Mouse (Mus musculus): ENCODE measurements around the gene Alox12.

Alox12 gene

GRCm38 (mm10) chr11:70254931-70255531 is at the start of gene Alox12:
Gene Alox12 (minus strand): TSS chr11:70255353.
- no peak for DNase-seq

- DNase-seq: no peak
These were observed 47.1 kb upstream of the Alox12 start for GRCm38 (mm10) chr11:70302293-70302692.

DNA sequence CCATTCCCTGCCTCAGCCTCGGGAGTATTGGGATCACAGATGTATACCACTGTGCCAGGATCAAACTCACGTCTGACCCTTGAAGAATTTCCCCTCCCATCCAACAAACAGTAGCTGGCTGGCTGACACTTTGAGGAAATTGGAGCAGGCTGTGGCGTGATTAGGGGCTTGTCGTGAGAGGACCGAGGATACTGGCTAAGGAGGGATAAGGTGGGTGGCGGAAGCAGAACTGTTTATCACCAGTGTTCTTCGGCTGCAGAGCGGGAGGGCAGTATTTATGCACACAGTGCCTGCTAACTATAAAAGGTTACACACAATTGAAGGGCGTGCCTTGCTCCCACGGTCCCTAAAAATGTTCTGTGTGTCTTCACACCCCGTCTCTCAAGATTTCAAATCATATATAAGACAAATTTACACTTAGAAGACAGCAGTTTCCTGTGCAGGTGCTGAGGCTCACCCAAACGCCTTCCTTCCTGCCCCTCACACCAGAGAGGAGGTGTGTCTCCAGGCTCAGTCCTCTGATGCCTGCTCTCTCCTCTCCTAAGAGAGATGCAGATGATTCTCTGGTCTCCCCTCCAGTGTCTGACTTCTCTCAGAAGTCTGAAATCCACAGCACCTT is 42.8 kb upstream of the Alox12 start:
- DNase-seq: peak; percentile 80

DNA sequence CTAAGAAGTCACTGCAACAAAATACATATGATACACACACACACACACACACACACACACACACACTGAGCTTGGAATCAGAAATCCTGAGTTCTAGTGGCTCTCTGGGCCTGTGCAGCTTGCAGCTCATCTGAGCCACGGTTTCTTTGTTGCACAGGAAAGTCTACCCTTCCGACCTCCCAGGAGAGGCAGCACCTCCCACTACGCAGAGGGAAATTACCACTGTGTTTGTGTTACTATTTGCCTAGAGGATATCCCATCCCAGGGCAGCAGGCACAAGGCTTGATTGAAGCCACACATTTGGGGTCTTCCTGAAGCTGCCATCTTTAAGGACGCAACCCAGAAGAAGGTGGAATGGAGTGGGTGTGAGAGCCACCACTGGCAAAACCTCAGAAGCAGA is 42.3 kb upstream of the Alox12 start:
- DNase-seq: peak; percentile 60

DNA sequence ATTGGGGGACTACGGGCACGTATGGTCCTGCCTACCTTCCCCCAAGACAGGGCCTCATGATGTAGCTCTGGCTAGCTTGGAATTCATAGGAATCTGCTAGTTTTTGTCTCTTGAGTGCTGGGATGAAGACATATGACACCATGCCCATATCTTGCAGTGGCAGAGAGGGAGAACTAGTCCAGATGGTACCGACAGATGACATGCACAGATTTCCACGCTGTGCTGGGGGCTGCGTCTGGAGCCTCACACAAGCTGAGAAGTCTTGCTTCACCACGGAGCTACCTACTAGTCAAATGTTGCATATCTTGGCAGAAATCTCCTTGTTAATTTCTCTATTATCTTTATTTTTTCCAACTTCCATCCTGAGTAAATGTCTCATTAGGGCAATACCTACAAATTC is 38.7 kb upstream of the Alox12 start:
- DNase-seq: no peak

DNA sequence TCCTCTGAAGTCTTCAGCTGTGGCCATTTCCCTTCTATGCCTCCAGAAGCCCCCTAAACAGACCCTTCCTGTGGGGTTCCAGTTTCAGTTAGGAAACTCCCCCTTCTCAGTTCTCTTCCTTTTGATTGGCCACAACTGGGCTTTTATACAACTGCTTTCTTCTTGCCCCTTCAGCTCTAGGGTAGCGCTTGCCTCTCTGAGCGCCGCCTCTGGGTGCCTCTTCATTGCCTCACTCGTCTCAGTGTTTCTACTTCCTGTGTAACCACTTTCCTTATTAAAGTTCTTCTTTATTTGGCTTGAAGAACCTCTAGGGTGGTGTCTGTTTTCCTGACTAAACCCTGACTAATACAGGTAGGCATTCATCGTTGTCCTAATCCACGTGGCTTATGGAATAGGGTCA is 36.1 kb upstream of the Alox12 start:
- peak; percentile 63 for DNase-seq

DNA sequence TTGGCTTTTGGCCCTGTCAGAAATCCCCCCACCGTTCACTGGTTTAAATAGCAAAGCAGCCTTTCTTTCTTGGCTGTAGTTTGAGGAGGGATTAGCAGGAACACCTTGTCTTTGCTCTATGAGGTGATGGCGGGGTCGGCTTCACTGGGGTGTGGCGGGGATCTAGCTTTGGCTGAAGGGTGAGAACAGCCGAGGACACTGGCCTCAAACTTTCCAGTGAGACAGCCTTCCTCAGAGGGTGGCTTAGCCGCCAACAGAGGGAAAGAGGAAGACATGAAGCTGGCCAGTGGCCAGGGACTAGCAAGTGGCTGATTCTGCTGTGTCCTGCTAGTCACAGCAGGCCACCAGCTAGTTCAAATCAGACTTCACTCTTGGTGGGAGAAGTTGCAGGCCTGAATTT is 34.1 kb upstream of the Alox12 start:
- no peak for DNase-seq

DNA sequence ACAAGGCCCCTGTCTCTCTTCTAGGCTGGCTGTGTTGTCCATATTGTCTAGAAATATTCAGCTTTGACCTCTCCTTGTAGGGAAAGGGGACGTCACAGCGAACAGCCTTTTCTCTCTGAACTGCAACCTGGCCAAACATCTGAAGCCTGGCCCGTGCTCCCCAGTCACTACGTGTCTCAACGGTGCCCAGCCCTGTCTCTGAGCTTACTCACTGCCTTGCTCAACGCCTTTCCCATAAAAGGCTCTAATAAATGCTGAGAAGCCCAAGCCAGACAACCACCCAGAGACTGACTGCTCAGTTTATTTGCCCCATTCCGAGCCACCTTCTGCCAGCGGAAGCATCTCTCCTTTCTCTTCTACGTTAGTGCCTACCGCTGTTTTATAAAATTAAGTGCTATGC is 32.9 kb upstream of the Alox12 start:
- no peak for DNase-seq

- DNase-seq: peak; percentile 68
These were observed 30.5 kb upstream of the Alox12 start for GRCm38 (mm10) chr11:70285686-70286085.

GRCm38 (mm10) chr11:70284757-70285156 is 29.6 kb upstream of the Alox12 start:
- no peak for DNase-seq

DNA sequence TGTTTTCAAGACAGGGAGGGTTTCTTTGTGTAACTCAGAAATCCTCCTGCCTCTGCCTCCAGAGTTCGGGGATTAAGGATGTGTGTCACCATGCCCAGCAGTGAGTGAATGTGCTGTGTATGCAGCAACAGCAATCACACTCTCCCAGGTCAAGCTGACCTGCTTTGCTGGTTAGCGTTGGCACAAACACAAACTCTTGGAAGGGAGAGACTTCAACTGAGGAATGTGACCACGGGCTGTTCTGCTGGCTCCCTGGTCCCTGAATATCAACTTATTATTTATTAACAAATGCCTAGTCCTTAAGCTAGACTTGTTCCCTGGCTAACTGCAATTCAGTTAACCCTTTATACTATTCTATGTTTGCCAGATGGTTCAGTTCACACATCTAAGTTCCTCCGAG is 28.5 kb upstream of the Alox12 start:
- DNase-seq: no peak

DNA sequence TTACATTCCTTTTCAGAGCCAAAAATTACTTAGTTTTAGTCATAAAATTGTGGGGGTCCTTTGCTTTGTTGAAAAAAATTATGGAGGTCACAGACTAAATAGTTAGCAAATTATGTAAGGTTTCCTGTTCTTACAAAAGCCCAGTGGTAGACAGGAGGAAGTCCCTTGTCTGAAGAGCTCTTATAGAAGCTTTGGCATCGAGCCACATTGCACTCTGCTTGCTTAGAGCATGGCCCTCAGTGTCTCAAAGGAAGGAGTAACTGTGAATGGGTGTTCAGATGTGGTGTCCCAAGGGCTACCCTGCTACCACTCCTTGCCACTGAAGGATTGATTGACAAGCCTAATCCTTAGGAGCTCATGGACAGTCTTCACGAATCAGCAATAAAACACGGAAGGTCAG is 25.3 kb upstream of the Alox12 start:
- no peak for DNase-seq

GRCm38 (mm10) chr11:70278961-70279360 is 23.8 kb upstream of the Alox12 start:
- no peak for DNase-seq

GRCm38 (mm10) chr11:70271641-70272040 is 16.5 kb upstream of the Alox12 start:
- DNase-seq: no peak

DNA sequence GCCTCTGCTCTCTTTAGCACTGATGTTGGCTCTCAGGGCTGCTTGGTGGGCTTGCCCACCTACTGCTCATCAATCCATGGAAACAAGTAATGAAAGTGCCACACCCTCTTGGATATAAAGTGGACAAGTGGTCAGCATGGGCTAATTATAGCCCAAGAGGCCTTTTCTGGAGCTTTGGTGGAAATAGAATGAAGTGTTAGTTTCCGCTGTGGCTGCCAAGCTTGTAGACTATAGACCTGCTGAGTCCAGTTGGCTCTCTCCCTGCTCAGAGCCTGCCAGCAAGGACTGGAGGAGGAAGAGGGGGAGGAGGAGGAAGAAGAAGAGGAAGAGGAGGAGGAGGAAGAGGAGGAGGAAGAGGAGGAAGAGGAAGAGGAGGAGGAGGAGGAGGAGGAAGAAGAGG is 11.3 kb upstream of the Alox12 start:
- DNase-seq: no peak

GRCm38 (mm10) chr11:70265819-70266218 is 10.7 kb upstream of the Alox12 start:
- no peak for DNase-seq

- DNase-seq: peak; percentile 69
These were observed 10.1 kb upstream of the Alox12 start for GRCm38 (mm10) chr11:70265252-70265651.

DNA sequence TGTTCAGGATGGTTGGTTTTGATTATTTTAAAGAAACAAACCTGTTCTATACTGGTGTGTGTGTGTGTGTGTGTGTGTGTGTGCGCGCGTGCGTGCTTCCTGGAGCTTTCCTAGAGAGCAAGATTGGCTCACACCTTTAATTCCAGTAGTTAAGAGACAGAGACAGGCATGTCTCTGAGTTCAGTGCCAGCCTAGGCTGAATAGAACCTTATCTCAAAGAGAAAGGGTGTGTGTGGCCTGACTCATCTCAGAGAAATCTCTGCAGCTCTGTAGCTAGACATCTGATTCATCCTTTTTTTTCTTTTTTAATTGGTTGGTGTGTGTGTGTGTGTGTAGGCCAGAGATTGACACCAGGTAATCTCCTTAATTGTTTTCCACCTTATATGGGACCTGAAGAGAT is 3.9 kb upstream of the Alox12 start:
- DNase-seq: no peak

DNA sequence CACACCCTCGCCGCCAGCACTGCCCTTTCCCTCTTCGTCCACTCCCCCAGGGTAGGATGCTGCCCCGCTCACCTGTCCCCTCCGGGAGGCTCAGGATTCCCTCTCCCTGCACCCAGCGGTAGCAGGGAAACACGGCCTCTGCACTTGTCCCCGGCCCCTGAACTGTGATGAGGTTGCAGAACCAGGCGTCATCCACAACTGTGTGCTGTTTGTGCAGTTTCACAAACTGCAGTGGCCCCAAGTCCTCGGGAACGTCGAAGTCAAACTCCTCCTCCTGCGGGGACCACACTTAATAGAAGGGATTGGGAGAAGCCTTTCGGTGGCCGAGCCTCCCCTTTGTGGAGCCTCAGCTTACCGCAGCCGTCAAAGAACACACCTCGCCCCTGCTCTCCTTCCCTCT is 816 bp downstream of the Alox12 start:
- DNase-seq: no peak

GRCm38 (mm10) chr11:70251853-70252252 is 3.3 kb downstream of the Alox12 start:
- no peak for DNase-seq

DNA sequence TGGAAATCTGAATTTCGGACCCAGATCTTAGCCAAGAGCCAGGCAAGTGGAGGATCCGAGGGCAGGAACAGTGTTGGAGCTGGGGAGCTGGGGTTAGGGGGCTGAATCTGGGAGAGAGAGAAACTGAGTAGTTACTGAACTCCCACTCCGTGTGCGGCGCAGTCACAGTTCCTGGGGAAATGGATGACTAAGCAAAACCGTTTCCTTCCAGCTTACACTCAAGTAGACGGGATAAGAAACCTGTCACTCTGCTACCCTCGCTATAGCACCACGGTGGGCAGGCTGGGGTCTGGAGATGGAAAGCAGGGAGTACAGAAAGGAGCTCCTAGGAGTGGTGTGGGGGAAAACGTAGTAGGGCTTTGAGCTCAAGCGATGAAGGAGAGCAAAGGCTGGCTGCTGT is 5.0 kb downstream of the Alox12 start:
- DNase-seq: no peak

- DNase-seq: peak; percentile 87
These were observed 7.9 kb downstream of the Alox12 start for GRCm38 (mm10) chr11:70247136-70247845.

- DNase-seq: no peak
These were observed 12.6 kb downstream of the Alox12 start for GRCm38 (mm10) chr11:70242591-70242990.

DNA sequence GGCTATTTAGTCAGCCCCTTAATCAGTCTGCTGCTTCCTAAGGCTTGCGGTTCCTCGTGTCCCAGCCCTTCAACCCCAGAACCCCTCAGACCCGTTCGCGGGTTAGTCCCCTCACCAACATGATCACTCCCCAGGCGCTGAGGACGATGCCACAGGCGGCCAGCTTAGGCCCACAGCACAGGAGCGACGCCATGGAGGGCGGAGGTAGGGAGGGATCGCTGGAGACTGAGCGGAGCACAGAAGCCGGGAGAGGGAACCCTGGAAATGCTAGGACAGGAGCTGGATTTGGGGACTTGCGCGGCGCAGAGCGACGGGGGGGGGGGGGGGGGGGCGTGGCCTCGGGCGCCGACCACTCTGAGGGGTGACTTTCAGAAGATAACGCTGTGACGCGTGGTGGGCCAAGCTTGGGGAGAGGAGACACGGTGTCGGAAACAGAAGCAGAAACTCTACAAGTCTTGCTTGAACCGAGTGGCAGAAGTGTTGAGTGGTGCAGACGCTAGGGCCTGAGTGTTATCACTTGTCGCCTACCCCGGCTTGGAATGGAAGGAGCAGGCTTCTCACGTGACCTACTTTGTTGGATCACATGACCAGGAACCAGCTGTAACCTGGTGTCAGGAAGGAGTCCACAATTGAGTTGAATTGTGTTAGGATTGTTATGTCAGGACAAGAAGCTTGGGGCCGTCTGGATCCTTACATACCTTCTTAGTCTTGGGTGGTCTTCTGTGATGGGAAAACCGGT is 15.4 kb downstream of the Alox12 start, which contains the start of the genes Gm21988 and Rnasek:
Gene Gm21988 (minus strand): TSS at position 290 of the 739 bp plus-strand sequence.
Gene Rnasek (minus strand): TSS at position 302 of the 739 bp plus-strand sequence.
- peak; percentile 76 for DNase-seq
